Mouse (Mus musculus): ENCODE measurements around the gene Tmem135. TPM values are rescaled to one million over a fixed set of nuclear protein-coding genes. Genes with fewer than 3 reads are reported as not detected.
"Not testable (repeated sequence)": the region's sequence is repeated elsewhere in the genome, so short reads cannot be mapped to it uniquely, and the experiment has no call there.

Gene Tmem135
- total and polyA plus RNA-seq, 2 experiments from 2014 or later = 31.4 to 33.5 TPM

DNA sequence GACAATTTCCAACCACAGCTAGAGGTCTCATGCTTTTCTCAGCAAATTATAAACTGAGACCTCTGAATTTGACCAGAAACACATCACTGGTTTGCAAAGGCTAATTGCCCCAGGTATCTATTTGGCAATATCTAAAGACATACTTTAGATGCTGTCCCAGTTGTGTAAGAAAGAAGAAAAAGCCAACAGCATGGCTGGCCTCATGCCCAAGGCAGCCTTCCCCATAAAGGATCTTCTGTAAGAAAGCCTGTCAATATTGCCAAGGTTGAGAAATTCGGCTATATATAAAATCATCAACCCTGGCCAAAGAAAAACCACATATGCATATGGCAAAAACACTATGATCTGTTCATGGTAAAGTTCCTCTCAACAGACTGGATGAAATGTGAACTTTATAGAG, 107.1 kb downstream of the Tmem135 start:
- TF ChIP-seq CTCF (IDR thresholded peaks at IDR 0.05; ENCODE audit: low read depth) = no peak
- no peaks in the 10 kb centered on the region for H3K4me1 ChIP-seq (ENCODE audit: insufficient read depth, low read length)
- 79% methylated on average over 1 of the region's 1 CpGs for WGBS
- H3K4me2 ChIP-seq (ENCODE audit: low read depth, low read length) = no peak overlapping the region
- no peaks in the 10 kb centered on the region for H3K36me3 ChIP-seq (ENCODE audit: insufficient read depth, low read length)
- no peaks in the 10 kb centered on the region for H3K27me3 ChIP-seq (ENCODE audit: insufficient read depth, low read length)
- no peak overlapping the region for H3K27ac ChIP-seq
- H3K9me3 ChIP-seq (ENCODE audit: low read length) = no peaks in the 10 kb centered on the region
- DNase-seq (ENCODE audit: low spot score) = no peak
- H3K9ac ChIP-seq (replicated peaks; ENCODE audit: low read length) = no peak overlapping the region
- ATAC-seq = no peak
- H3K4me3 ChIP-seq (ENCODE audit: low read length) = no peak overlapping the region

DNA sequence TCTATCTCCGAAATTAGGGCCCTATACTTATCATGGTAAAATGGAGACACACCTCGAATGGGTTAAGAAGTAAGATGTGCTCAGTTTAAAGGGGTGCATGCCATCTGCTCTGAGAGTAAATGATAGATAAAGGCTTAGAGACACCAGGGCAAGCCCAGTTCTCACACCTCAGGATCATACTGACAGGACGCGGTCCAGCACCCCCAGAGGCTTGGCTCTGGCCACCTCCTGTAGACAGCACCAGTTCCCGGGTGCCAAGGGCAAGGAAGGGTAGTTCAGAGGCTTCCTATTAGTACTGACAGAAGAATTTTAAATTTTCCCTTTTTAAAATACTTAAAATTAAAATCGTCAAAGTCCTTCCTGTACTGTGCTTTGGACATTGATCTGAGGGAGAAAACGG, 121.4 kb downstream of the Tmem135 start:
- Histone ChIP-seq H3K27ac (no peak overlapping the region), H3K9ac (replicated peaks; ENCODE audit: low read length) (no peak overlapping the region), H3K27me3 (ENCODE audit: insufficient read depth, low read length) (no peaks in the 10 kb centered on the region), H3K4me2 (ENCODE audit: low read depth, low read length) (no peak overlapping the region), H3K4me3 (ENCODE audit: low read length) (no peak overlapping the region), H3K9me3 (ENCODE audit: low read length) (no peaks in the 10 kb centered on the region), H3K4me1 (ENCODE audit: insufficient read depth, low read length) (no peaks in the 10 kb centered on the region), H3K36me3 (ENCODE audit: insufficient read depth, low read length) (no peaks in the 10 kb centered on the region)
- no peak for DNase-seq (ENCODE audit: low spot score)
- no peak for ATAC-seq
- 91% methylated on average over 7 of the region's 7 CpGs for whole genome bisulfite sequencing
- TF ChIP-seq CTCF (IDR thresholded peaks at IDR 0.05; ENCODE audit: low read depth) = no peak

- not testable (repeated sequence) for ATAC-seq
Measured at GRCm38 (mm10) chr7:89270438-89270837, 133.6 kb downstream of the Tmem135 start.

DNA sequence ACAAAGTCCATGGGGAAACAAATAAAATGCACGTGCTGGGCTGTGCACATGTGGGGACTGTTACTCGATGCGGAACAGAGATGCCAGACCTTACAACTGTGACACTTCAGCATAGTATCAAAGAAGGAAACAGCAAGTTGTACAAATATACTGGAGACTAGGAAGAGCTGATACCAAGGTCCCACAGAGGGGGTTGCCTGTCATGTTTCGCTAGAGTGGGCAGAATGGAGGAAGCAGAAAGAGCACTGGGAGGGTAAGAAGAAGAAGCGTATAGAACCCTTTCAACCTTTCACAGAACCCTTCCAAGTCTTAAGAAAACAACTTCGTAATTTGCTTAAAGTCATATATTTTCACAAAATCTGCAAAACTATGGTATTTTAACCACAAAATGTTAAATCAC, 134.2 kb downstream of the Tmem135 start:
- no peak overlapping the region for H3K27ac ChIP-seq
- no peaks in the 10 kb centered on the region for H3K27me3 ChIP-seq (ENCODE audit: insufficient read depth, low read length)
- H3K9ac ChIP-seq (replicated peaks; ENCODE audit: low read length) = no peak overlapping the region
- TF ChIP-seq CTCF (IDR thresholded peaks at IDR 0.05; ENCODE audit: low read depth) = no peak
- DNase-seq (ENCODE audit: low spot score) = no peak
- no peaks in the 10 kb centered on the region for H3K4me1 ChIP-seq (ENCODE audit: insufficient read depth, low read length)
- H3K36me3 ChIP-seq (ENCODE audit: insufficient read depth, low read length) = no peaks in the 10 kb centered on the region
- no peak for ATAC-seq
- H3K9me3 ChIP-seq (ENCODE audit: low read length) = no peaks in the 10 kb centered on the region
- no peak overlapping the region for H3K4me2 ChIP-seq (ENCODE audit: low read depth, low read length)
- 87% methylated on average over 6 of the region's 6 CpGs for WGBS
- no peak overlapping the region for H3K4me3 ChIP-seq (ENCODE audit: low read length)

More at GRCm38 (mm10) chr7:89270438-89270837, 133.6 kb downstream of the Tmem135 start:
- H3K4me3 ChIP-seq (ENCODE audit: low read length); H3K27me3 ChIP-seq (ENCODE audit: insufficient read depth, low read length); DNase-seq (ENCODE audit: low spot score); H3K27ac ChIP-seq; H3K36me3 ChIP-seq (ENCODE audit: insufficient read depth, low read length); H3K4me2 ChIP-seq (ENCODE audit: low read depth, low read length); H3K4me1 ChIP-seq (ENCODE audit: insufficient read depth, low read length); H3K9me3 ChIP-seq (ENCODE audit: low read length); H3K9ac ChIP-seq (replicated peaks; ENCODE audit: low read length): not testable (repeated sequence)

GRCm38 (mm10) chr7:89267542-89267941, 136.5 kb downstream of the Tmem135 start:
- Histone ChIP-seq H3K27me3 (ENCODE audit: insufficient read depth, low read length) (no peaks in the 10 kb centered on the region), H3K4me3 (ENCODE audit: low read length) (no peak overlapping the region), H3K4me1 (ENCODE audit: insufficient read depth, low read length) (no peaks in the 10 kb centered on the region), H3K4me2 (ENCODE audit: low read depth, low read length) (no peak overlapping the region), H3K9ac (replicated peaks; ENCODE audit: low read length) (no peak overlapping the region), H3K27ac (no peak overlapping the region), H3K36me3 (ENCODE audit: insufficient read depth, low read length) (no peaks in the 10 kb centered on the region), H3K9me3 (ENCODE audit: low read length) (no peaks in the 10 kb centered on the region)
- ATAC-seq = no peak
- TF ChIP-seq CTCF (IDR thresholded peaks at IDR 0.05; ENCODE audit: low read depth) = no peak
- DNase-seq (ENCODE audit: low spot score) = no peak
- 86% methylated on average over 1 of the region's 1 CpGs for WGBS

DNA sequence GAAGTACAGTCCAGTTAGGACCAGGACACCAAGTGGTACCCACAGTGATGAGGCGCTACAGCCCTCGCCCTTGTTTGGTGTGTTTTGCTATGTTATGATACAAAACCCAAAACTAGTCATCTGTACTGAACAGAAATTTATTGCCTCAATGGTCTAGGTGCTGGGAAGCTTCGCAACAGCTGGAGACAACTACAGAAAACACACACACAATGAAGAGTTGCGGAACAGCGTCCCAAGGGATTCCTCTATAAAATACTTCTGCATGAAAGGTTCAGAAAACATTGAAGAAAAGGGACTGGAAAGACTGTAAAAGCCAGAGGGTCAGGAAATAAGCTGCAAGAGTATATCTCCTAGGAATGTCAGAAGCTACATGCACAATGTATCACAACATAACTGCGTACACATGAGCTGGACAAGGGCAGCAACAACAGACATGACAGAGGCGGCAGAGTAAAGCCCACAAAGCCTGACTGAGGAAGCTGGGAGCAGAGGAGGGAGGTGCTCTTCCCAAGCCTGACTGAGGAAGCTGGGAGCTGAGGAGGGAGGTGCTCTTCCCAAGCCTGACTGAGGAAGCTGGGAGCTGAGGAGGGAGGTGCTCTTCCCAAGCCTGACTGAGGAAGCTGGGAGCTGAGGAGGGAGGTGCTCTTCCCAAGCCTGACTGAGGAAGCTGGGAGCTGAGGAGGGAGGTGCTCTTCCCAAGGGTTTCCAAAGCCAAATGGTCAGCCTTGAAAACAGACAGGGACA, 137.8 kb downstream of the Tmem135 start:
- no peaks in the 10 kb centered on the region for H3K4me1 ChIP-seq (ENCODE audit: insufficient read depth, low read length)
- no peak overlapping the region for H3K4me3 ChIP-seq (ENCODE audit: low read length)
- H3K9me3 ChIP-seq (ENCODE audit: low read length) = no peaks in the 10 kb centered on the region
- ATAC-seq (no peak), DNase-seq (ENCODE audit: low spot score) (no peak)
- no peak overlapping the region for H3K4me2 ChIP-seq (ENCODE audit: low read depth, low read length)
- 78% methylated on average over 7 of the region's 7 CpGs for WGBS
- no peak for TF ChIP-seq CTCF (IDR thresholded peaks at IDR 0.05; ENCODE audit: low read depth)
- H3K36me3 ChIP-seq (ENCODE audit: insufficient read depth, low read length) = no peaks in the 10 kb centered on the region
- H3K27me3 ChIP-seq (ENCODE audit: insufficient read depth, low read length) = no peaks in the 10 kb centered on the region
- no peak overlapping the region for H3K9ac ChIP-seq (replicated peaks; ENCODE audit: low read length)
- no peak overlapping the region for H3K27ac ChIP-seq

DNA sequence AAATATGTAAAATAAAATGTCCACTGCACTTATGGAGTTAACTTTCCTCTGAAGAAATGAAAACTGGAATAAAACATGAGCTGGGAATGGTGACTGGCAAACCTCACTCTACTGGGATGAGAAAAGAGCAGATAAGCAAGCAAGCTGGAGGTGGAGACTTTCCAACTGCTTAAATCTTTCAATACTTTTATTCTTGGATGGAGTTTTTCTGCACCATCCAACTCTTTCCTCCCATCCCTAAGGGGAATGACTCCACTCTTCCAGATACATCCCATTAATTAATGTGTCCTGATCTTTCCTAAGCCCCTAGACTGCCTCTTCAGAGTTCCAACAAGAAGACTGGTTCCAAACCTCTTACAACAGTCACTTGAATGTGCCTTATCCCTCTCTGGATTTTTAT, 143.1 kb downstream of the Tmem135 start:
- no peak overlapping the region for H3K27ac ChIP-seq
- H3K36me3 ChIP-seq (ENCODE audit: insufficient read depth, low read length) = no peaks in the 10 kb centered on the region
- H3K4me3 ChIP-seq (ENCODE audit: low read length) = no peak overlapping the region
- H3K9ac ChIP-seq (replicated peaks; ENCODE audit: low read length) = no peak overlapping the region
- no peaks in the 10 kb centered on the region for H3K9me3 ChIP-seq (ENCODE audit: low read length)
- no peak for DNase-seq (ENCODE audit: low spot score)
- no peaks in the 10 kb centered on the region for H3K27me3 ChIP-seq (ENCODE audit: insufficient read depth, low read length)
- H3K4me2 ChIP-seq (ENCODE audit: low read depth, low read length) = no peak overlapping the region
- no peaks in the 10 kb centered on the region for H3K4me1 ChIP-seq (ENCODE audit: insufficient read depth, low read length)
- no peak for TF ChIP-seq CTCF (IDR thresholded peaks at IDR 0.05; ENCODE audit: low read depth)
- ATAC-seq = no peak

Data from hindbrain, postnatal 0 days (tissue).